Mouse (Mus musculus) erythroblast, adult 5-6 weeks (primary cell): ENCODE data around the gene Pde3a. TPM values are rescaled to one million over a fixed set of nuclear protein-coding genes. Genes with fewer than 3 reads are reported as not detected.
"Not testable (repeated sequence)": the region's sequence is repeated elsewhere in the genome, so short reads cannot be mapped to it uniquely, and the experiment has no call there.

Experiments
- ATAC-seq: replicated peaks from 2 replicates; pipeline ENCODE4 v1.8.0; 2016; ENCODE audit warnings: moderate number of reproducible peaks, mild to moderate bottlenecking, moderate TSS enrichment, inconsistent platforms; ENCODE audit not compliant: poor library complexity, low FRiP score, severe bottlenecking
- total RNA-seq, 2 experiments: library from RNA; stranded (forward) in 1 of 2; stranded (reverse) in 1 of 2; fragments of 150-400 nt in 1 of 2; fragments of 200-764, 138-1000 nt in 1 of 2; gene quantifications; 2 replicates each; pipeline versions ENCODE4 v1.2.3 to v1.2.4; 2015 to 2017; ENCODE audit warnings: low replicate concordance in 2 of 2

Gene Pde3a
- total RNA-seq, 2 experiments from 2014 or later: under 0.01 TPM; not detected in 1

DNA sequence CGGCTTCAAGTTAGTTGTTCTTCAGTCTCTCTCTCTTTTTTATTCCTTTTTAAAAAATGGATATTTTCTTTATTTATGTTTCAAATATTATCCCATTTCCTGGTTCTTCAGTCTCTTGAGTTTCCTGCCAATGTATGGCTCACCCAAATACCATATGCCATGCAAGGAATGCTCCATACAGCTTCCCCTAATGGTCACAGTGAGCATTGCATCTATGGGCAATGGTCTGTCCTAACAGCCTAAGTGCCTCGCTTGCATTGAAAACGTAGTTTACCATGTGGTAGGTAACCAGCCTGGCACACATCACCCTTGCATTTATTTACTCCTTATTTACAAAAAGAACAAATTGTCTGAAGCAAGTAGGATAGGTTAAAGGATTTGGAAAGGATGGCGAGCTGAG is 64.0 kb downstream of the Pde3a start:
- no peak for ATAC-seq

DNA sequence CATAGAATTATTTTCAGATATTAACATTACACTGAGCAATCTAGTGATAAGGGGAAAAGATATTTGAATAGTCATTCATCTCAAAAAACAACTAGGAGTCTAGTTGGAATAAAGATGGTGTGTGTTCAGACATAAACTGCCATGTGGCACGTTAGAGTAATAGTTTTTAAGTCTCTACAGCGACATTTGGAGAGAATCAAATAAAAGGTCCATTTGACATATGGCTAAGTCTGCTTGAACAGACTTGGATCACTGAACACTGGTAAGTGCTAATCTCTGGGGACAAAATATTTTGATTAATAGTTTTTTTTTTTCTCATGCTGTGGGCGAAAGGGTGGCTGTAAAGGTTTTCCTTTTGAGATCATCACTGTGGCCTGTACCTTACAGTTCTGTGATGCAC is 69.4 kb downstream of the Pde3a start:
- ATAC-seq: no peak

GRCm38 (mm10) chr6:141321253-141321652 is 72.2 kb downstream of the Pde3a start:
- ATAC-seq: no peak

GRCm38 (mm10) chr6:141322961-141323360 is 73.9 kb downstream of the Pde3a start:
- ATAC-seq: no peak

GRCm38 (mm10) chr6:141327134-141327533 is 78.1 kb downstream of the Pde3a start:
- ATAC-seq: not testable (repeated sequence)

GRCm38 (mm10) chr6:141328071-141328470 is 79.0 kb downstream of the Pde3a start:
- ATAC-seq: no peak

DNA sequence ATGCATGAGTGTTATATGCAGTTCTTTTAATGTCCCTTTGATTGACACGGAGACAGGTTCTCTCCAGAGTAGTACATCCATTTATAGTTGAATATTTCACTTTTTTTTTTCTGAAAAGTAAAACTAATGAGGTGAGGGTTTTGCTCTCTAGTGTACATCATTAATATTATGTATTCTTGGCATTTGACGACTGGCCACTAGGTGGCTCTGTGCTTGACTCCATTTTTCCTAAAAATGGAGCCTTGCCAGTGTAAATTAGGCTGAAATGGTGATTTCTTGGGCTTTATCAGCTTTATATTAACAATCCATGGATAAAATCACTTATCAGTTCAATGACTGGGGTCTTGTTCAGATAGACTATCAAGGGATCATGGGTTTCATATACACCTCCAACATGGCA is 82.4 kb downstream of the Pde3a start:
- no peak for ATAC-seq

DNA sequence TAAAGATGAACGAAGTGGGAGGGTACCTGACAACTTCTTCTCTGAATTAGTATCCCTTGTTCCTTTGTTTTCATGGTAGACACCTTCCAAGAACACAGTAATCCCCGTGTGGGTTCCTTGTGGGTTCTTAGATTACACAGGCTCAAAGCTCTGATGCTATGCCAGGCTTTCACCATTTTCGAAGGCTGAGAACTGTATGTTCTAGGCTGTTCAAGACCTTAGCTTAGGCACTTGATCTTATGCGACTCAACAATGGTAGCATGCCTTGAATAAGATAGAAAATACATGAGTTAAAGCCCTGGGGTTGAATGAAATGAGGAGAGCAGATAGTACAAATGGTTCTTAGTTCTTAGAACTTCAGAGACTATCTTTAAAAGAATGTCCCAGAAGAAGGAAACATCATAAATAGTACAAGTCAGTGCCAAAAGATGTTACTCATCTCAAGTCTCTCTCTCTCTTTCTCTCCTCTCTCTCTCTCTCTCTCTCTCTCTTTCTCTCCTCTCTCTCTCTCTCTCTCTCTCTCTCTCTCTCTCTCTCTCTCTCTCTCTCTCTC is 83.6 kb downstream of the Pde3a start:
- ATAC-seq: no peak

DNA sequence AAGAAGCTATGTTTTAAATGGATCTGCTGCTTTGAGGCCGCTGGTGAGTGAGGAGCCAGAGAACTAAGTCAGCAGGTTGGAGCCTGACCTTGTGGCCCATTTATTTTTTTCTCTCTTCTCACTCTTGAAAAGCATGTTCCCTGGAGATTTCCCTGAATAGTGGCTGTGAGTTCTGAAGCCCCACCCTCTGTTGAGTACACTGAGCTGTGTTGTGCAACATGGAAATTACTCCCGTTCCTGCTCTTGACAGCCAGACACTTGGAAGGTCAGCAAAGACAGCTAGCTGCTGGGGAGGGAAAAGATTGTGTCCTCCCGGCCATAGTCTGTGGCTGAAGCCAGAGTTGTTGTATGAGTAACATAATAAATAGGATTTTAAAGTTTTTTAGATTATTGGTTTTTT is 84.2 kb downstream of the Pde3a start:
- no peak for ATAC-seq

- no peak for ATAC-seq
Measured at GRCm38 (mm10) chr6:141335878-141336277, 86.8 kb downstream of the Pde3a start.

GRCm38 (mm10) chr6:141336438-141336837 is 87.4 kb downstream of the Pde3a start:
- no peak for ATAC-seq

DNA sequence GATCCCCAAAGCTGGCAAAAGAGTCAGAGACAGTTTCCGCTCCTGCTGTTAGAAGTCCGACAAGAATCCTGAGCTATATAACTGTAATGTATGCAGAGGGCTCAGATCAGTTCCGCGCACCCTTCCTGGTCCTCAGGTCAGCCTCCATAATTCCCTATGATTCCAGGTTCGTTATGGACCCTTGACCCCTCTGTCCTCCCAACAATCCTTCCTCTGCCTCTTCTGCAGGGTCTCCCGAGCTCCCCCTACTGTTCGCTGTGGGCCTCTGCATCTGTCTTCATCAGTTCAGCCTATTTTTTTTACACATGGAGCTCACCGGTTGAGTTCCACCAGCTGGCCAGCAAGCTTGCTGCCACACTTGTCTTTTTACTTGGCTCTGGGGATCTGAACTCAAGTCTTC is 88.6 kb downstream of the Pde3a start:
- ATAC-seq: no peak

- no peak for ATAC-seq
Measured at GRCm38 (mm10) chr6:141341385-141341784, 92.3 kb downstream of the Pde3a start.

DNA sequence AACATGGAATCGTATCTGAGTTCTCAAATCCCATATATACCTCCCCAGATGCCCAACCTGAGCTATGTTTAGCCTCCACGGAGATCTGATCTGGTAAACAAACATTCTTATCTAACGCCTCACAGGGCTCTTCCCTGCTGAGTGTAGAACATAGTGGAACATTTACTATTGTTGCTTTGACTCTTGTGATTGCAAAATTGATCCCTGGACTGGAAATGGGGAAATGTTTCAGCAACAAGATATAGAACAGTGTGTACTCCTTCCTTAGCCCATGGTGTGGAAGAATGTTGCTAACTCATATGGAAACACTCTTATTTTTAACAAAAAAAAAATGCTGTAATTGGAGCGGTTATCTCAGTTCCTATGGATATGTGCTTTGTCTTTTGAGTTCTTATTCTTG is 98.8 kb downstream of the Pde3a start:
- ATAC-seq: no peak

DNA sequence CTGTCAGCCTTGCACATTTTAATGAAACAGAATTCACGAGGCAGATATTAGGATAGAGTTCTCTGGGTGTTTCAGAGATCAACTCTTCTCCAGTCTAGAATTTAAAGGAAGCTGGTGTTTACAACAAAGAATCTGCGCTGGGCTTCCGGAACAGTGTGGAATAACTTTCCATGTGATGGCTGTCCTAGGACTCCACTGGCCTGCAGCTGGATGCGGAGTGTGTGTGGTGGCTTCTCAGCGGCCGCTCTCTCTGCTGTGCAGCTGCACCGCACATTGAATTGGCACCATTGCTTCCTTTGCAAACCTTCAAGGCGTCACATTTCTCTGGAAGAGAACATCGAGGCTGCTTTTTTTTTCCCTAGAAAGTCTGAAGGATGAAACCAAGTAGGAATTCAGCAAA is 99.5 kb downstream of the Pde3a start:
- ATAC-seq: no peak

- ATAC-seq: no peak
Measured at GRCm38 (mm10) chr6:141350261-141350660, 101.2 kb downstream of the Pde3a start.

- no peak for ATAC-seq
Measured at GRCm38 (mm10) chr6:141352277-141352676, 103.2 kb downstream of the Pde3a start.

GRCm38 (mm10) chr6:141363664-141364063 is 114.6 kb downstream of the Pde3a start:
- ATAC-seq: no peak

GRCm38 (mm10) chr6:141367037-141367436 is 118.0 kb downstream of the Pde3a start:
- ATAC-seq: no peak

DNA sequence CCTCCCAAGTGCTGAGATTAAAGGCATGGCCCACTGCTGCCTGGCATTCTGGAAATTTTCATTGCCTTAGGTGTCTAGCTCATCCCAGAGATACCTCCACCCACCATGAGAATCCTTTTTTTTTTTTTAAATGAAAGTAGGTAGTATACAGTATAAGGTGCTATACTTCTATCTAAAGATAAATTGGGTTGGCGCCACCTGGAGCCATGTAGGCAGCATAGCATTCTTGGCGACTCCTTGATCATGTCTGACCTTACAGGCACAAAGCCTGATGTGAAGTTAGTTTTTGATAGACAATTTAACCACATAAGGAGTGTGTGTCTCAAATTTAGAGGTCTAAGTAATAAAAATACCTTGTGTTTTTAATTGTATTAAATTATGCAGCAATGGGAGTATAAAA is 123.6 kb downstream of the Pde3a start:
- no peak for ATAC-seq

DNA sequence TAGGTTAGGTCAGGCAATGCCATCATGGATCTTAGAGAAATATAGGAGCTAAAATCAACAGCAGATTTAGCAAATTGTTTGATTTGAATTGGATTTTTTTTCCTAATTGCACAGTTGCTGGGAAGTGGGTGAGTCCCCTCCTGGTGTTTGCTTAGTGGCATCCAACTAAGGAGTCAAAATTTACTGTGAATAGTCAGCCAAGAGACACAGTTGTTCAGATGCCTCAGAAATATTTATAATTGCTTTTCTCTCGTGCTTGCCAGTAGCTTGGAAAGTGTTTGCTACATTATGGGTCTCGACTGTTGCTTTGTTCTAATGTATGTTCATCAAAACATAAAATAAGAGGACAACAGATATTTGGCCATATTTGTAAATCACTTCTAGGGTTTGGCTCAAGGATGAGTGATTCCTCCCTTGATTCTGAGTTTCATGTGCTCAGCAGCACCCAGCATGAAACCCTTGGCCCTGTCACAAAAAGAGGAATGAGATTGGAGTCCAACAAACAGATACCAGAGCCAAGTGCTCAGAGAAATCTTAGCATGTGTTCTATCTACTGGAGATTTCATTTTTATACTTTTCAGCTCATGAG is 125.5 kb downstream of the Pde3a start:
- ATAC-seq: no peak

DNA sequence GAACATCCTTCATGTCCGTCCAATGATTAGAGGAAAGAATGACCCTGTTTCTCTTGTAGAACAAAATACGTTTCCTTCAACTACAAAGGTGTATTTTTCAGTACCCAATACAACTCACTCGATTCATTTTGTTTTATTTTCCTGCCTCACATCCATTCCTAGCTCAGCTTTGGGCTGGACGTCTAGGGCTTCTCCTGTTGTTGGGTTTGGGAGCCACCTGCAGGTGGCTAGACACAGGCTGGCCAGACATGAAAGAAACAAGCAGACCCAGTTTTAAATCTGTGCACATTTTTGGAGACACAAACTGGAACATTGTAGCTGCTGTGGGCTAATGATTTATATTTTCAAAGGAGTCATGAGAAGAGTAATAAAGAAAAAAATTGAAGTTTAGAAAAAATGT is 126.1 kb downstream of the Pde3a start:
- ATAC-seq: no peak
